Mouse (Mus musculus) liver, embryonic 14.5 days (tissue): ENCODE results near the gene Rap1gap2.

Experiments used
- CTCF ChIP-seq: IDR thresholded peaks from 2 replicates; pipeline ENCODE4 v1.5.1; 2016; ENCODE audit warnings: antibody characterized with exemption, low read depth, control low read depth
- EP300 ChIP-seq: IDR thresholded peaks from 2 replicates; pipeline ENCODE4 v1.6.1; 2016; ENCODE audit warnings: antibody characterized with exemption, low read depth

GRCm38 (mm10) chr11:74483153-74483817 is 127.4 kb downstream of the Rap1gap2 start:
- TF ChIP-seq CTCF (no peak), EP300 (no peak)
